In the genomic region with DNA sequence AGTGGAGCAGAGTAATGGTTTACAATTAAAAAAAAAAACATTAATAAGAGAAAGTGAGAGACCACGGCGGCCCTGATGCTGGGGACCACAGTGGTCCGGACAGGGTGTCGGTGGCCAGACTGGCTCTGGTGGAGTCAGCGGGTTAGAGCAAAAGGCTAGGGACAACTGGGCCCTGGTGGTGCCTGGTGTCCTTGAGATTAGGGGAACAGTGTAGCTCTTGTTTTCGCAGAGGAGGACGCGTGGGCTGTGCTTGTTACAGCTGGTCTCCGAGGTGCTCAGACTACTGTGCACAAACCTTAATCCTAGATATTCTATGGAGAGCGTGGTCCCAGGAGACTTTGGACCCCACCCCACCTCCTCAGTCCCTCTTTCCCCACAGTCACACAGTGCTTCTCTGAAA, we compare ENCODE assay signal across 13 mouse cellular contexts.
A peak's percentile ranks its signal among the peaks of the same experiment; 100 is the strongest.
DNase-seq lines count a peak whose midpoint lies in the region; ATAC-seq lines count a peak whose summit lies in the region.
"Had no signal": no experiment of that assay in that cellular context is flagged by ENCODE, and none has a peak within 500 bp of the region (broad histone marks: within the 10 kb centered on the region; RNA-seq: fewer than 3 reads in every experiment).

No protein-coding gene starts in this region.

- H3K9me3 ChIP-seq in forebrain, embryonic 12.5 days: no peaks in the 10 kb centered on the region
- H3K9me3 ChIP-seq in forebrain, embryonic 16.5 days (ENCODE audit: control insufficient read depth, low read length): no peaks in the 10 kb centered on the region
- no peaks in the 10 kb centered on the region for H3K9me3 ChIP-seq in neural tube, embryonic 11.5 days (ENCODE audit: control insufficient read depth, low read length)
- no peaks in the 10 kb centered on the region for H3K9me3 ChIP-seq in limb, embryonic 12.5 days

- H3K36me3 ChIP-seq in forebrain, embryonic 12.5 days (replicated peaks): no peaks in the 10 kb centered on the region
- H3K36me3 ChIP-seq in forebrain, embryonic 16.5 days (ENCODE audit: control insufficient read depth, insufficient read depth): no peaks in the 10 kb centered on the region
- H3K36me3 ChIP-seq in neural tube, embryonic 11.5 days (ENCODE audit: control insufficient read depth, insufficient read depth, low read length): no peaks in the 10 kb centered on the region
- H3K36me3 ChIP-seq in limb, embryonic 12.5 days: no peaks in the 10 kb centered on the region

- H3K9ac ChIP-seq in forebrain, embryonic 12.5 days: no peak overlapping the region
- H3K9ac ChIP-seq in forebrain, embryonic 16.5 days (replicated peaks; ENCODE audit: low read depth, low read length): no peak overlapping the region
- no peak overlapping the region for H3K9ac ChIP-seq in neural tube, embryonic 11.5 days (ENCODE audit: low read length)
- H3K9ac ChIP-seq in limb, embryonic 12.5 days (replicated peaks): no peak overlapping the region

- no peak overlapping the region for H3K27ac ChIP-seq in forebrain, embryonic 12.5 days
- no peak overlapping the region for H3K27ac ChIP-seq in forebrain, embryonic 16.5 days (ENCODE audit: low read length)
- H3K27ac ChIP-seq in neural tube, embryonic 11.5 days (ENCODE audit: low read depth, low read length): peak overlapping the region; percentile 35; the same call in 1 of the 2 replicates
- H3K27ac ChIP-seq in limb, embryonic 12.5 days: peak overlapping the region; percentile 50

- peak; percentile 22 for DNase-seq in neural tube, embryonic 11.5 days (ENCODE audit: low spot score)
- DNase-seq in neural tube, embryonic 10.5 days (ENCODE audit: extremely low spot score, low spot score): no peak
- no peak for DNase-seq in left cerebral cortex, adult 9 months (ENCODE audit: low spot score in 2 of 2)
- DNase-seq in heart, adult 9 months (ENCODE audit: low spot score in 2 of 2): no peak
- DNase-seq: adrenal gland, adult 2 months; B cell, adult 2 months; gastrocnemius, postnatal 14 days; spleen, adult 18-20 months; thymus, adult 18-20 months had no signal

- H3K4me1 ChIP-seq in forebrain, embryonic 12.5 days: peaks cover 18% of the 10 kb centered on the region
- H3K4me1 ChIP-seq in forebrain, embryonic 16.5 days (replicated peaks; ENCODE audit: control insufficient read depth, insufficient read depth, low read length): peaks cover 12% of the 10 kb centered on the region; the same call in 1 of the 2 replicates
- H3K4me1 ChIP-seq in neural tube, embryonic 11.5 days (ENCODE audit: control insufficient read depth, insufficient read depth, low read length): peaks cover 6% of the 10 kb centered on the region
- peaks cover 25% of the 10 kb centered on the region for H3K4me1 ChIP-seq in limb, embryonic 12.5 days (replicated peaks)

- WGBS in forebrain, embryonic 12.5 days: 25% methylated on average over 10 of the region's 10 CpGs
- 28% methylated on average over 10 of the region's 10 CpGs for WGBS in forebrain, embryonic 16.5 days
- 51% methylated on average over 10 of the region's 10 CpGs for WGBS in neural tube, embryonic 11.5 days
- 15% methylated on average over 10 of the region's 10 CpGs for WGBS in limb, embryonic 12.5 days

- no peak overlapping the region for H3K4me3 ChIP-seq in forebrain, embryonic 12.5 days (replicated peaks)
- no peak overlapping the region for H3K4me3 ChIP-seq in forebrain, embryonic 16.5 days (replicated peaks; ENCODE audit: low read length)
- no peak overlapping the region for H3K4me3 ChIP-seq in neural tube, embryonic 11.5 days (ENCODE audit: low read depth, low read length)
- no peak overlapping the region for H3K4me3 ChIP-seq in limb, embryonic 12.5 days (replicated peaks)

- ATAC-seq in forebrain, embryonic 12.5 days (ENCODE audit: low FRiP score): peak; percentile 42; the same call in 1 of the 2 replicates
- ATAC-seq in forebrain, embryonic 16.5 days: no peak
- peak; percentile 40; the same call in 1 of the 2 replicates for ATAC-seq in neural tube, embryonic 11.5 days (ENCODE audit: insufficient read depth, low FRiP score, low TSS enrichment)
- ATAC-seq in limb, embryonic 12.5 days (ENCODE audit: insufficient number of reproducible peaks, insufficient read depth, low FRiP score, low TSS enrichment, low read depth): peak; percentile 30; the same call in 1 of the 2 replicates
- no peak for ATAC-seq in megakaryocyte, adult 5-6 weeks (ENCODE audit: poor library complexity, severe bottlenecking)

- H3K27me3 ChIP-seq in forebrain, embryonic 12.5 days: peaks cover 88% of the 10 kb centered on the region
- peaks cover 63% of the 10 kb centered on the region for H3K27me3 ChIP-seq in forebrain, embryonic 16.5 days (replicated peaks; ENCODE audit: control insufficient read depth, insufficient read depth, low read length)
- peaks cover 71% of the 10 kb centered on the region for H3K27me3 ChIP-seq in neural tube, embryonic 11.5 days (ENCODE audit: control insufficient read depth, insufficient read depth, low read length)
- H3K27me3 ChIP-seq in limb, embryonic 12.5 days: peaks cover 47% of the 10 kb centered on the region

- no peak overlapping the region for H3K4me2 ChIP-seq in forebrain, embryonic 12.5 days
- H3K4me2 ChIP-seq in forebrain, embryonic 16.5 days (ENCODE audit: low read length): no peak overlapping the region
- no peak overlapping the region for H3K4me2 ChIP-seq in neural tube, embryonic 11.5 days (ENCODE audit: low read depth)
- H3K4me2 ChIP-seq in limb, embryonic 12.5 days: peak overlapping the region; percentile 37

Comparison
In these comparisons a context has a peak if more than half of its experiments do, and no peak if none do; other contexts are left out.
1. ATAC-seq: peak in forebrain, embryonic 12.5 days (single experiment), neural tube, embryonic 11.5 days (single experiment) and limb, embryonic 12.5 days (single experiment); none in forebrain, embryonic 16.5 days (single experiment) and megakaryocyte, adult 5-6 weeks (single experiment).
2. H3K27ac ChIP-seq: peak in neural tube, embryonic 11.5 days (single experiment) and limb, embryonic 12.5 days (single experiment); none in forebrain, embryonic 12.5 days (single experiment) and forebrain, embryonic 16.5 days (single experiment).